Mouse (Mus musculus) kidney, embryonic 14.5 days (tissue): ENCODE results near the gene Rabgap1l. TPM values are rescaled to one million over a fixed set of nuclear protein-coding genes. Genes with fewer than 3 reads are reported as not detected.

Experiments
- ATAC-seq: fragments of 200-750 bp; cut with Nextera tagmentation; 2 replicates; pipeline ENCODE4 v1.8.0; 2017; ENCODE audit warnings: moderate number of reproducible peaks, mild to moderate bottlenecking, moderate TSS enrichment, moderate library complexity; ENCODE audit not compliant: low FRiP score, low TSS enrichment
- H3K27ac ChIP-seq: fragments of 300-500 bp; sonication (generic); 2 replicates; pipeline ENCODE4 v1.5.1; 2014; ENCODE audit warnings: low read depth, mild to moderate bottlenecking, low read length, moderate library complexity, mixed read lengths
- H3K27me3 ChIP-seq: fragments of 300-500 bp; sonication (generic); 2 replicates; pipeline ENCODE4 v1.6.1; 2014; ENCODE audit warnings: mild to moderate bottlenecking, low read length; ENCODE audit not compliant: control insufficient read depth, insufficient read depth
- H3K36me3 ChIP-seq: fragments of 300-500 bp; sonication (generic); 2 replicates; pipeline ENCODE4 v1.6.1; 2014; ENCODE audit warnings: low read length, mixed read lengths; ENCODE audit not compliant: control insufficient read depth, insufficient read depth
- H3K4me1 ChIP-seq: fragments of 300-500 bp; sonication (generic); 2 replicates; pipeline ENCODE4 v1.6.1; 2014; ENCODE audit warnings: low read length, mixed read lengths; ENCODE audit not compliant: control insufficient read depth, insufficient read depth
- H3K4me2 ChIP-seq: fragments of 300-500 bp; sonication (generic); replicated peaks from 2 replicates; pipeline ENCODE4 v1.6.1; 2014; ENCODE audit warnings: low read depth, mild to moderate bottlenecking, low read length
- H3K4me3 ChIP-seq: fragments of 300-500 bp; sonication (generic); 2 replicates; pipeline ENCODE4 v1.5.1; 2014; ENCODE audit warnings: mild to moderate bottlenecking, low read length
- H3K9ac ChIP-seq: fragments of 300-500 bp; sonication (generic); 2 replicates; pipeline ENCODE4 v1.6.1; 2014; ENCODE audit warnings: low read depth, mild to moderate bottlenecking, low read length, moderate library complexity
- H3K9me3 ChIP-seq: fragments of 300-500 bp; sonication (generic); 2 replicates; pipeline ENCODE4 v1.6.1; 2016; ENCODE audit warnings: low read length; ENCODE audit not compliant: control insufficient read depth
- WGBS: fragments of 180-500 bp; shearing (Covaris S2); extraction: QIAGEN DNeasy Blood & Tissue Kit; methylation state at CpG from one replicate; pipeline ENCODE4 v1.1.7; 2014; 5-methylcytosine and 5-hydroxymethylcytosine counted together
- polyA plus RNA-seq: library from polyadenylated mRNA; unstranded; fragments of >200 nt; fragmentation: Nextera tagmentation; extraction: Ambion mirVana; gene quantifications from 2 replicates; pipeline ENCODE4 v1.2.1, GENCODE M21; 2014

The Rabgap1l gene
- polyA plus RNA-seq, 1 experiment from 2014 or later, result 13.2 TPM

- 87% methylated on average over 2 of the region's 2 CpGs for WGBS
- Histone ChIP-seq H3K36me3 (no peaks in the 10 kb centered on the region), H3K4me1 (no peaks in the 10 kb centered on the region), H3K4me3 (no peak overlapping the region), H3K9me3 (no peaks in the 10 kb centered on the region), H3K27me3 (no peaks in the 10 kb centered on the region), H3K4me2 (no peak overlapping the region), H3K27ac (no peak overlapping the region), H3K9ac (no peak overlapping the region)
- ATAC-seq, result no peak
Observed at GRCm38 (mm10) chr1:160734743-160735142, 58.3 kb downstream of the Rabgap1l start.

GRCm38 (mm10) chr1:160729944-160730343, 63.1 kb downstream of the Rabgap1l start:
- no peak overlapping the region for H3K9ac ChIP-seq

GRCm38 (mm10) chr1:160717742-160718141, 75.3 kb downstream of the Rabgap1l start:
- Histone ChIP-seq H3K27me3 (no peaks in the 10 kb centered on the region), H3K27ac (no peak overlapping the region), H3K9ac (no peak overlapping the region), H3K4me2 (no peak overlapping the region), H3K4me1 (no peaks in the 10 kb centered on the region), H3K9me3 (no peaks in the 10 kb centered on the region), H3K36me3 (no peaks in the 10 kb centered on the region), H3K4me3 (no peak overlapping the region)
- 16% methylated on average over 3 of the region's 3 CpGs for WGBS
- no peak for ATAC-seq

More at GRCm38 (mm10) chr1:160729944-160730343, 63.1 kb downstream of the Rabgap1l start:
- H3K4me3 ChIP-seq, result no peak overlapping the region
- H3K4me1 ChIP-seq, result no peaks in the 10 kb centered on the region
- no peak overlapping the region for H3K4me2 ChIP-seq
- no peaks in the 10 kb centered on the region for H3K27me3 ChIP-seq
- no peak for ATAC-seq
- no peaks in the 10 kb centered on the region for H3K9me3 ChIP-seq
- no peaks in the 10 kb centered on the region for H3K36me3 ChIP-seq
- H3K27ac ChIP-seq, result no peak overlapping the region
- 77% methylated on average over 4 of the region's 4 CpGs for WGBS

DNA sequence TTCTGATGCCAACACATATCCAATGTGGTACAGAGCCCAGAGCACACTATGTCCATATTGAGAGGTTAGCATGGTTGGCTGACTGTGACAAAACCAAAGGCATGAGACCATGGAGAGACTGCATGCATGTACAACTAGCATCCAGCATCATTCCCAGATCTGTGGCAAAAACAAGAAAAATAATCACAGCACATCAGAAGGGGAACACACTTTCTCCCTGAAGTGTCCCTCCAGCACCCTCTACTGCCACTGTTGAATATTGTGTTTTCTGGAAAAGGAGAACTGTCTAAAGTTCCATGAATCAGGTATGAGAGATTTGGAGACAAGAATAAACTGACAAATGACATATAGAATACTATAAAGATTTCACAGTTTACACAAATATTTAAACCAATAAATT, 78.3 kb downstream of the Rabgap1l start:
- Histone ChIP-seq H3K4me1 (no peaks in the 10 kb centered on the region), H3K27ac (no peak overlapping the region), H3K4me3 (no peak overlapping the region), H3K9ac (no peak overlapping the region), H3K9me3 (no peaks in the 10 kb centered on the region), H3K36me3 (no peaks in the 10 kb centered on the region), H3K27me3 (no peaks in the 10 kb centered on the region), H3K4me2 (no peak overlapping the region)
- ATAC-seq, result no peak

GRCm38 (mm10) chr1:160713887-160714286, 79.1 kb downstream of the Rabgap1l start:
- no peaks in the 10 kb centered on the region for H3K4me1 ChIP-seq

GRCm38 (mm10) chr1:160713383-160713782, 79.6 kb downstream of the Rabgap1l start:
- no peak overlapping the region for H3K4me3 ChIP-seq
- H3K9me3 ChIP-seq, result no peaks in the 10 kb centered on the region
- no peak overlapping the region for H3K4me2 ChIP-seq
- H3K27me3 ChIP-seq, result no peaks in the 10 kb centered on the region
- H3K36me3 ChIP-seq, result no peaks in the 10 kb centered on the region
- ATAC-seq, result no peak
- H3K4me1 ChIP-seq, result no peaks in the 10 kb centered on the region
- H3K9ac ChIP-seq, result no peak overlapping the region
- H3K27ac ChIP-seq, result no peak overlapping the region
- 92% methylated on average over 1 of the region's 1 CpGs for WGBS

More at GRCm38 (mm10) chr1:160713887-160714286, 79.1 kb downstream of the Rabgap1l start:
- no peak for ATAC-seq
- 80% methylated on average over 4 of the region's 4 CpGs for WGBS
- H3K9ac ChIP-seq, result no peak overlapping the region
- H3K36me3 ChIP-seq, result no peaks in the 10 kb centered on the region
- H3K9me3 ChIP-seq, result no peaks in the 10 kb centered on the region
- no peak overlapping the region for H3K4me3 ChIP-seq
- no peaks in the 10 kb centered on the region for H3K27me3 ChIP-seq
- H3K27ac ChIP-seq, result no peak overlapping the region
- no peak overlapping the region for H3K4me2 ChIP-seq

DNA sequence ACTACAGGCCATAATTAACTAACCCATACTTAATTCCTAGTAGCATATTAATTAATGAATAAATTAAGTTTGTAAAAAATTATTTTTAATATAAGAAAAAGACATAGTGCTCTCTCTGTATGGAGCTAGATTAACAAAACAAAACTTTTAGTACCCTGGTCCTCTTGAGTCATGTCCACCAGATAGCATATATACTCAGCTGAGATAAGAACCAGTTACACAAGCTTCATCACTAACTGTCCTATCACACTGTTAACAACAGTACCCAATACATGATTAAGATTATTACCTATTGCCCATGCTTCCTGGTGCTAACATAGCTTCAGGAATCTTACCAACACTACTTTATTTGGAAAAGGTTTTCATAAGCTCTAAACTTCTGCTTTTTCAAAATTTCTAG, 82.5 kb downstream of the Rabgap1l start:
- H3K4me3 ChIP-seq, result no peak overlapping the region
- no peaks in the 10 kb centered on the region for H3K36me3 ChIP-seq
- H3K4me1 ChIP-seq, result no peaks in the 10 kb centered on the region
- no peak overlapping the region for H3K27ac ChIP-seq
- no peak overlapping the region for H3K9ac ChIP-seq
- H3K27me3 ChIP-seq, result no peaks in the 10 kb centered on the region
- no peak for ATAC-seq
- no peak overlapping the region for H3K4me2 ChIP-seq
- no peaks in the 10 kb centered on the region for H3K9me3 ChIP-seq

DNA sequence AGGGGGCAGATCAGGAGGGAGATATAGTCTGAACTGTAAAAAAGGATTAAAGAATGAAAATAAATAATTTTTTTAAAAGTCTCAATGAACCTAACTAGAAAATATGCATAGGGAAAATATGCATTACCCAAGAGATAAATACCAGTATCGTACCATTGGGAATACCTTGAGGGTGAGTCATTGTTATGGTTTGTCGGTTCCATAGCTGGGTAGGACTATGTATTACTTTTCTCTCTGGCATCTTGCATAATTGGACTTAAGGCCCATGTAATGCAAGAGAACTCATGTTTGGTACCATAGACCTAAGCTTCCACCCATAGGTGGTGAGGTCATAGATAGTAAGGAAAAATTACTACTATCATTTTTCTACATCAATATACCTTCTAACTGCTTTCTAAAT, 88.4 kb downstream of the Rabgap1l start:
- Histone ChIP-seq H3K27me3 (no peaks in the 10 kb centered on the region), H3K4me3 (no peak overlapping the region), H3K4me1 (no peaks in the 10 kb centered on the region), H3K9ac (no peak overlapping the region), H3K36me3 (no peaks in the 10 kb centered on the region), H3K27ac (no peak overlapping the region), H3K9me3 (no peaks in the 10 kb centered on the region), H3K4me2 (no peak overlapping the region)
- ATAC-seq, result no peak
- 97% methylated on average over 2 of the region's 2 CpGs for WGBS

DNA sequence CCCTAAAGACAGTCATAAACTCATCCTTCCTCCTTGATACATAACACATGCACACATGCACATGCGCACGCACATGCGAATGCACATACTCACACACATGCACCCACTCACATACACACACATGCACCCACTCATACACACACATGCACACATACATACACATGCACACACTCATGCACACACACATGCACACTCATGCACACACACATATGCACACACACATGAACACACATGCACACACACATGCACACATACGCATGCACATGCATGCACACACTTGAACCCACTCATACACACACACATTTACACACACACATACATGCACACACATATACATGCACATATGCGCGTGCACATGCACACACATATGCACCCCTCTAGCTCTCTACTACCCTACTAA, 89.2 kb downstream of the Rabgap1l start:
- 97% methylated on average over 6 of the region's 6 CpGs for WGBS
- no peak for ATAC-seq
- Histone ChIP-seq H3K27ac (no peak overlapping the region), H3K9ac (no peak overlapping the region), H3K4me1 (no peaks in the 10 kb centered on the region), H3K9me3 (no peaks in the 10 kb centered on the region), H3K27me3 (no peaks in the 10 kb centered on the region), H3K4me3 (no peak overlapping the region), H3K4me2 (no peak overlapping the region), H3K36me3 (no peaks in the 10 kb centered on the region)

GRCm38 (mm10) chr1:160693094-160693447, 99.9 kb downstream of the Rabgap1l start:
- WGBS, result 59% methylated on average over 1 of the region's 1 CpGs
- no peaks in the 10 kb centered on the region for H3K36me3 ChIP-seq
- H3K9ac ChIP-seq, result no peak overlapping the region
- no peaks in the 10 kb centered on the region for H3K4me1 ChIP-seq
- no peak overlapping the region for H3K27ac ChIP-seq
- no peaks in the 10 kb centered on the region for H3K9me3 ChIP-seq
- H3K4me3 ChIP-seq, result no peak overlapping the region
- peak; percentile 90 for ATAC-seq
- H3K4me2 ChIP-seq, result no peak overlapping the region
- no peaks in the 10 kb centered on the region for H3K27me3 ChIP-seq
